Mouse (Mus musculus) testis, adult 2 months (tissue): Measurements from ENCODE around the gene Fstl1. TPM values are rescaled to one million over a fixed set of nuclear protein-coding genes. Genes with fewer than 3 reads are reported as not detected.

ENCODE experiments used
- H3K27ac ChIP-seq: fragments of 200-500 bp; 2 replicates; pipeline ENCODE4 v1.5.1; 2012; ENCODE audit warnings: low read depth, low read length; ENCODE audit not compliant: control insufficient read depth, insufficient read depth
- H3K27me3 ChIP-seq: fragments of 200-500 bp; 2 replicates; pipeline ENCODE4 v1.6.1; 2012; ENCODE audit warnings: mild to moderate bottlenecking, low read length, moderate library complexity; ENCODE audit not compliant: control insufficient read depth, insufficient read depth
- H3K36me3 ChIP-seq: fragments of 200-500 bp; 2 replicates; pipeline ENCODE4 v1.6.1; 2012; ENCODE audit warnings: mild to moderate bottlenecking, low read length; ENCODE audit not compliant: control insufficient read depth, insufficient read depth
- H3K4me1 ChIP-seq: fragments of 200-500 bp; 2 replicates; pipeline ENCODE4 v1.6.1; 2012; ENCODE audit warnings: low read length; ENCODE audit not compliant: control insufficient read depth, insufficient read depth
- H3K4me3 ChIP-seq: fragments of 200-500 bp; 2 replicates; pipeline ENCODE4 v1.5.1; 2012; ENCODE audit warnings: low read depth, mild to moderate bottlenecking, low read length, moderate library complexity, mixed read lengths; ENCODE audit not compliant: control insufficient read depth
- CTCF ChIP-seq: fragments of 200-500 bp; IDR thresholded peaks from 2 replicates; pipeline ENCODE4 v1.5.1; 2012; ENCODE audit warnings: low read depth, mild to moderate bottlenecking, inconsistent platforms, low read length, moderate library complexity; ENCODE audit not compliant: control insufficient read depth, insufficient read depth, insufficient replicate concordance
- POLR2A ChIP-seq: fragments of 200-500 bp; IDR thresholded peaks from 2 replicates; pipeline ENCODE4 v1.6.1; 2012; ENCODE audit warnings: low read depth, mild to moderate bottlenecking, inconsistent platforms, low read length, moderate library complexity; ENCODE audit not compliant: control insufficient read depth
- polyA plus RNA-seq: library from polyadenylated mRNA; depleted of rRNA; stranded (reverse); fragments of >200 nt; gene quantifications from 2 replicates; pipeline ENCODE4 v1.2.3, GENCODE M21; 2012; rRNA removed

Fstl1 gene
- 4.8 and 5.4 TPM in 2 replicates for polyA plus RNA-seq

GRCm38 (mm10) chr16:37776860-37777651 lies at the start of gene Fstl1:
TSS of gene Fstl1 (plus strand) at chr16:37776873.
- TF ChIP-seq CTCF (no peak), POLR2A (no peak)
- Histone ChIP-seq H3K4me3 (peak within 1 kb of the TSS; percentile 67), H3K27ac (no peak within 1 kb of the TSS), H3K36me3 (no peaks in the 10 kb centered on the region), H3K4me1 (0 out of 2 replicates have a peak, but pooled peaks cover 2% of the 10 kb centered on the region), H3K27me3 (no peaks in the 10 kb centered on the region; the same call in 1 of the 2 replicates)

DNA sequence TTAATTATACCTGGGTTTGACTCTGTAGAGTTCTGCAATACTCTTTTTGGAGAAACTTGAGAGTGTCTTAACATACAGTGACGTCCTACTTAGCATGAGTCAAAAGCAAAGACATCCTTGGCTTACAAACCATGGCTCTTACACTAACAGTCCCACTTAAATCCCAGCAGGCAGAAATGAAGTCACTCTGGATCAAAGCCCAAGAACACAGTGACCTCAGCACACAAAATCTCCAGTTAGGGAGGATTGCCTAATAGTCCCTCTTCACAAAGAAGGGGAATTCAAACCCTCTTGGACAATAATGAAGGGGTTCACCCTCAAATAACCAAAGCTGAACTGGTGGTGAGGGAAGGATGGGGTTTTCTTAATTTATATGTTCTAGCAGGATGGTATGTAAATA lies 48.0 kb upstream of the Fstl1 start:
- no peaks in the 10 kb centered on the region for H3K36me3 ChIP-seq
- TF ChIP-seq CTCF (no peak), POLR2A (no peak)

GRCm38 (mm10) chr16:37729381-37730150 lies 47.1 kb upstream of the Fstl1 start:
- no peaks in the 10 kb centered on the region for H3K36me3 ChIP-seq
- H3K27ac ChIP-seq: no peak overlapping the region
- H3K27me3 ChIP-seq: no peaks in the 10 kb centered on the region
- H3K4me1 ChIP-seq: no peaks in the 10 kb centered on the region
- no peak overlapping the region for H3K4me3 ChIP-seq
- TF ChIP-seq POLR2A: no peak
- TF ChIP-seq CTCF: no peak

More for the DNA sequence above, 48.0 kb upstream of the Fstl1 start:
- Histone ChIP-seq H3K4me1 (no peaks in the 10 kb centered on the region), H3K4me3 (no peak overlapping the region), H3K27me3 (no peaks in the 10 kb centered on the region), H3K27ac (no peak overlapping the region)

- Histone ChIP-seq H3K27ac (no peak overlapping the region), H3K4me3 (no peak overlapping the region), H3K27me3 (no peaks in the 10 kb centered on the region), H3K36me3 (no peaks in the 10 kb centered on the region), H3K4me1 (no peaks in the 10 kb centered on the region)
- TF ChIP-seq CTCF (no peak), POLR2A (no peak)
Measured at GRCm38 (mm10) chr16:37730293-37730835, 46.3 kb upstream of the Fstl1 start.

- no peaks in the 10 kb centered on the region for H3K27me3 ChIP-seq
- no peak overlapping the region for H3K27ac ChIP-seq
- H3K36me3 ChIP-seq: no peaks in the 10 kb centered on the region
- H3K4me3 ChIP-seq: no peak overlapping the region
- no peaks in the 10 kb centered on the region for H3K4me1 ChIP-seq
- no peak for TF ChIP-seq POLR2A
Measured at GRCm38 (mm10) chr16:37731431-37731830, 45.2 kb upstream of the Fstl1 start.

DNA sequence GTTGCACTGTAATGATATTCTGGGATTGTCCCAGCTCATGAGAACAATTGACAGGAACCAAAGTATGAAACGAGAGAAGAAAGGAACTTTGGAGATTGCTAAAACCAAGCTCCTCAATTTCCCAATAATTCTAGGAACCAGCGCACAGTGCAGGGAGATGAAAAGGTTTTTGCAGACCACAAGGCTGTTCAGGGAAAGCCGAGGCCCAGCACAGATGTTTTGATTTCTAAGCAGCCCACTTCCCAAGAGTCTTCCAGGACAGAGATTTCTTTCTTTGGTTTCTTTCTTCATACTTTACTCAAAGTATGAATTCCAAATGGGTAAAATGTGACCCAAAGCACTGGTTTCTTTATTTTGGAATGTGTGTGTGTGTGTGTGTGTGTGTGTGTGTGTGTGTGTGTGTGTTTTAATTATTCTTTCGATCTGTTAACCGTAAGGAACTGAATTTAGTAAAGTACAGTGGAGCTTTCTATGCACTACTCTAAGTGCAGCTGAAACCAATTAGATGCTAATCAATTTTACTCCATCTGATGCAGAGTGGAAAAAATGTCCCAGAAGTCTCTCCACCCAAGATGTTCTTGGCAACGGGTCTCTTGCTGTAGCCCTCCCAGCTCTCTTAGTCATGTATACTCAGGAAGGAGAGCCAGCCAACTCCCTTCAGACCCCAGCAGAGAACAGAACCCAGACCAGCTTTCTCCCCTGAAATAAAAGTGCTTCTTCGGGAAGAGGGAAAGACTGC lies 44.5 kb upstream of the Fstl1 start:
- TF ChIP-seq CTCF (no peak), POLR2A (no peak)
- Histone ChIP-seq H3K4me3 (no peak overlapping the region), H3K27ac (no peak overlapping the region), H3K4me1 (no peaks in the 10 kb centered on the region), H3K27me3 (no peaks in the 10 kb centered on the region), H3K36me3 (no peaks in the 10 kb centered on the region)

- H3K4me3 ChIP-seq: no peak overlapping the region
- no peak for TF ChIP-seq POLR2A
- no peak for TF ChIP-seq CTCF
- no peaks in the 10 kb centered on the region for H3K36me3 ChIP-seq
- no peak overlapping the region for H3K27ac ChIP-seq
- no peaks in the 10 kb centered on the region for H3K27me3 ChIP-seq
- no peaks in the 10 kb centered on the region for H3K4me1 ChIP-seq
Measured at GRCm38 (mm10) chr16:37740076-37740475, 36.6 kb upstream of the Fstl1 start.
